Mouse (Mus musculus) forebrain, embryonic 16.5 days (tissue): ENCODE measurements around the gene BC048403. TPM values are rescaled to one million over a fixed set of nuclear protein-coding genes. Genes with fewer than 3 reads are reported as not detected.
A peak's percentile ranks its signal among the peaks of the same experiment; 100 is the strongest.

Source experiments
- ATAC-seq: fragments of 200-750 bp; cut with Nextera tagmentation; 2 replicates; pipeline ENCODE4 v1.8.0; 2017; ENCODE audit warnings: mild to moderate bottlenecking, moderate library complexity
- H3K27ac ChIP-seq: fragments of 300-500 bp; sonication (generic); 2 replicates; pipeline ENCODE4 v1.5.1; 2014; ENCODE audit warnings: low read length, control low read depth
- H3K27me3 ChIP-seq: fragments of 300-500 bp; sonication (generic); replicated peaks from 2 replicates; pipeline ENCODE4 v1.6.1; 2014; ENCODE audit warnings: low read length; ENCODE audit not compliant: control insufficient read depth, insufficient read depth
- H3K36me3 ChIP-seq: fragments of 300-500 bp; sonication (generic); 2 replicates; pipeline ENCODE4 v1.6.1; 2014; ENCODE audit not compliant: control insufficient read depth, insufficient read depth
- H3K4me1 ChIP-seq: fragments of 300-500 bp; sonication (generic); replicated peaks from 2 replicates; pipeline ENCODE4 v1.6.1; 2014; ENCODE audit warnings: low read length; ENCODE audit not compliant: control insufficient read depth, insufficient read depth
- H3K4me2 ChIP-seq: fragments of 300-500 bp; sonication (generic); 2 replicates; pipeline ENCODE4 v1.6.1; 2014; ENCODE audit warnings: mild to moderate bottlenecking, low read length, control low read depth
- H3K4me3 ChIP-seq: fragments of 300-500 bp; sonication (generic); replicated peaks from 2 replicates; pipeline ENCODE4 v1.5.1; 2014; ENCODE audit warnings: mild to moderate bottlenecking, low read length, control low read depth
- H3K9ac ChIP-seq: fragments of 300-500 bp; sonication (generic); replicated peaks from 2 replicates; pipeline ENCODE4 v1.6.1; 2014; ENCODE audit warnings: low read depth, low read length, control low read depth
- H3K9me3 ChIP-seq: fragments of 300-500 bp; sonication (generic); 2 replicates; pipeline ENCODE4 v1.6.1; 2016; ENCODE audit warnings: low read length; ENCODE audit not compliant: control insufficient read depth
- WGBS: fragments of 180-500 bp; shearing (Covaris S2); extraction: QIAGEN DNeasy Blood & Tissue Kit; methylation state at CpG from one replicate; pipeline ENCODE4 v1.1.7; 2014; 5-methylcytosine and 5-hydroxymethylcytosine counted together
- polyA plus RNA-seq: library from polyadenylated mRNA; unstranded; fragments of >200 nt; fragmentation: Nextera tagmentation; extraction: Ambion mirVana; gene quantifications from 2 replicates; pipeline ENCODE4 v1.2.1, GENCODE M21; 2015

BC048403 gene
- 3.3 TPM in 2 replicates for polyA plus RNA-seq

- peak within 1 kb of the TSS; percentile 81 for H3K4me3 ChIP-seq
- H3K27ac ChIP-seq: peak within 1 kb of the TSS; percentile 41
- H3K36me3 ChIP-seq: no peaks in the 10 kb centered on the region
- under 1% methylated on average over 66 of the region's 68 CpGs for WGBS
- peak within 1 kb of the TSS; percentile 72 for H3K9ac ChIP-seq
- peak within 1 kb of the TSS; percentile 88 for H3K4me2 ChIP-seq
- peaks cover 8% of the 10 kb centered on the region for H3K4me1 ChIP-seq
- H3K9me3 ChIP-seq: no peaks in the 10 kb centered on the region
- H3K27me3 ChIP-seq: no peaks in the 10 kb centered on the region
- peak; percentile 91 for ATAC-seq
These were observed at the start of gene BC048403 for GRCm38 (mm10) chr10:121739548-121740505. BC048403 (plus strand) TSS chr10:121739937.

- H3K4me2 ChIP-seq: no peak overlapping the region
- WGBS: 58% methylated on average over 18 of the region's 18 CpGs
- H3K27ac ChIP-seq: no peak overlapping the region
- H3K36me3 ChIP-seq: no peaks in the 10 kb centered on the region
- H3K9me3 ChIP-seq: no peaks in the 10 kb centered on the region
- no peaks in the 10 kb centered on the region for H3K27me3 ChIP-seq
- no peak overlapping the region for H3K4me3 ChIP-seq
- H3K4me1 ChIP-seq: no peaks in the 10 kb centered on the region
- no peak for ATAC-seq
- no peak overlapping the region for H3K9ac ChIP-seq
These were observed 46.7 kb upstream of the BC048403 start for GRCm38 (mm10) chr10:121692944-121693579.

GRCm38 (mm10) chr10:121694567-121694966 lies 45.2 kb upstream of the BC048403 start:
- WGBS: 87% methylated on average over 11 of the region's 11 CpGs

DNA sequence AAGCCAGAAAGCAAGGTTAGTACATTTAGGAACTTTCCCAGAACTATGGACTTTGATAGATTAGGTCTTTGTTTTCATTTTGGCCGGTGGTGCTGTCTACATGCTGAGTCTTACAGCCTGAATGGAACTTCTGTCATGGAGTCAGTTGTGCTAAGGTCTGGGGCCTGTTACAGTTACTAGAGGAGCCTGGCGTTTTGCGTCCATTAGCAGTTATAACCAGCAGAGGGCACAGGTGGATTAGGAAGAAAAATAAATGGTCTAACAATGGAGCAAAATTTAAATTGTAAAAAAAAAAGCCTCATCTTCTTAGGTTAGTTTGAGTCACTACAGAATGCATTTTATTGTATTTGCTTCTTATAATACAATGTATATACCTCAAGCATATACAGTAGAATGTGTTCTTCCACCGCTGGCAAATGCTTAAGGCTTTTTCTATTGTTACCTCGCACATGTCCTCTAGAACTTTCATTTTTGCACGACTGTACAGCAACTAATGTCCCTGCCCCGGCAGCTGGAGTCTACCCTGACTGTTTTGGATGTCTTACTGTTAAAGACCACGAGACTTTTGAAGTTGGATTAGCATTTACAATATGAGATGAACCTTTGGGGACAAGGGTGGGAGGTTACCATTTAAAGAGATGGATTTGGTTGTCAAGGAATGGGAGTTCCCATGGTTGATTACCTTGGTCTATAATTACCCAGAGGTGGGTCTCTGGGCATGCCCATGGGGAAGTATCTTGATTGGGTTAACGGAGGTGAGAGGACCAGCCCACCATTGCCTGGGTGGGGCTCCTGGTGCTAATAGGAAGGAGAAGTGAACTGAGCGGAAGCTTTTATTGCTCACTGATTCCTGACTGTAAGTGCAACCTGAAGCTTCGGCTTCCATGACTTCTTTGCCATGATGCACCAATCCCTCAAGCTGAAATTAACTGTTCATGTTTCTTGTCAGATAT lies 38.2 kb upstream of the BC048403 start:
- Histone ChIP-seq H3K9ac (no peak overlapping the region), H3K4me3 (no peak overlapping the region), H3K4me1 (no peaks in the 10 kb centered on the region), H3K27ac (no peak overlapping the region), H3K4me2 (no peak overlapping the region), H3K27me3 (no peaks in the 10 kb centered on the region), H3K36me3 (no peaks in the 10 kb centered on the region), H3K9me3 (no peaks in the 10 kb centered on the region)
- 64% methylated on average over 11 of the region's 11 CpGs for WGBS
- peak; percentile 47; the same call in 1 of the 2 replicates for ATAC-seq

More at GRCm38 (mm10) chr10:121694567-121694966, 45.2 kb upstream of the BC048403 start:
- Histone ChIP-seq H3K4me3 (no peak overlapping the region), H3K9ac (no peak overlapping the region), H3K27me3 (no peaks in the 10 kb centered on the region), H3K9me3 (no peaks in the 10 kb centered on the region), H3K4me1 (no peaks in the 10 kb centered on the region), H3K27ac (no peak overlapping the region), H3K4me2 (no peak overlapping the region), H3K36me3 (no peaks in the 10 kb centered on the region)
- no peak for ATAC-seq

DNA sequence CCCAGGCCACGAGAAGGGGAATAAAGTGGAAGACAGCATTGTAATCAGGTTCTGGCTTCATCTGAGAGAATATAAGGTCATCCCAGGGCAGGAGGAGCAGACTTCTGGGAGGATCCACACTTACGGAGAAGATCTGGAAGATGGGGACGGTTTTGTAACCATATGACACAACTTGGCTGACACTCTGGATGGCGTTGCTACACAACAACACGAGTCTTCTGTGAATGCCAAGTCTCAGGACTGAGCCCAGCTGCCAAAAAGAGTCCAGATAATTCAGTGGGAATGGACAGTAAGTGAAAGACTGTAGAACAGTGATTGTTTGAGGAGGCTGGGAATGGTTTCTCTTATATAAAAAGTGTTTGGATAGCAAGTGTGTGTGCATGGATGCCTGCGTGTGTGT lies 36.1 kb upstream of the BC048403 start:
- H3K4me3 ChIP-seq: no peak overlapping the region
- H3K4me2 ChIP-seq: no peak overlapping the region
- whole genome bisulfite sequencing: 72% methylated on average over 6 of the region's 6 CpGs
- no peaks in the 10 kb centered on the region for H3K36me3 ChIP-seq
- no peaks in the 10 kb centered on the region for H3K27me3 ChIP-seq
- H3K9me3 ChIP-seq: no peaks in the 10 kb centered on the region
- H3K9ac ChIP-seq: no peak overlapping the region
- no peaks in the 10 kb centered on the region for H3K4me1 ChIP-seq
- ATAC-seq: no peak
- no peak overlapping the region for H3K27ac ChIP-seq

DNA sequence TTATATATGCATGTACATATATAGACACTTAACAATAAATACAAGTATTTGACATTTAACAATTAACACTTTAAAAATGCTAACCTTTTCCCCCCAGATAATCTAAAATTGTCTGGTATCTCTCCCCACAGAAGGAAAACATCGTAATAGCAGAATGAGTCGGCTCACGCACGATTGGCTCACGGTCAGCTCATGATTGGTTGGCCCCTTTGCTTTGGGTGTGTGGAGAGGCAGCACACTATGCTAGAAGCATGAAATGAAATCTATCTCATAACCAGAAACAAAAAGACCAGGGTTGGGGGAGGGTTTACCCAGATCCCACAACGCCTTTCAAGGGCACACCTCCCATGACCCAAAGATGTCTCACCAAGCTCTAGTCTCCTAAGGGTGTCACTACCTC lies 34.9 kb upstream of the BC048403 start:
- WGBS: 91% methylated on average over 6 of the region's 6 CpGs
- Histone ChIP-seq H3K9ac (no peak overlapping the region), H3K36me3 (no peaks in the 10 kb centered on the region), H3K27ac (no peak overlapping the region), H3K4me2 (no peak overlapping the region), H3K4me1 (no peaks in the 10 kb centered on the region), H3K27me3 (no peaks in the 10 kb centered on the region), H3K9me3 (no peaks in the 10 kb centered on the region), H3K4me3 (no peak overlapping the region)
- no peak for ATAC-seq

GRCm38 (mm10) chr10:121705399-121706163 lies 34.2 kb upstream of the BC048403 start:
- no peak overlapping the region for H3K4me2 ChIP-seq
- WGBS: 89% methylated on average over 15 of the region's 15 CpGs
- no peaks in the 10 kb centered on the region for H3K9me3 ChIP-seq
- H3K36me3 ChIP-seq: no peaks in the 10 kb centered on the region
- ATAC-seq: no peak
- no peak overlapping the region for H3K9ac ChIP-seq
- H3K27ac ChIP-seq: no peak overlapping the region
- no peaks in the 10 kb centered on the region for H3K4me1 ChIP-seq
- no peak overlapping the region for H3K4me3 ChIP-seq
- H3K27me3 ChIP-seq: no peaks in the 10 kb centered on the region

DNA sequence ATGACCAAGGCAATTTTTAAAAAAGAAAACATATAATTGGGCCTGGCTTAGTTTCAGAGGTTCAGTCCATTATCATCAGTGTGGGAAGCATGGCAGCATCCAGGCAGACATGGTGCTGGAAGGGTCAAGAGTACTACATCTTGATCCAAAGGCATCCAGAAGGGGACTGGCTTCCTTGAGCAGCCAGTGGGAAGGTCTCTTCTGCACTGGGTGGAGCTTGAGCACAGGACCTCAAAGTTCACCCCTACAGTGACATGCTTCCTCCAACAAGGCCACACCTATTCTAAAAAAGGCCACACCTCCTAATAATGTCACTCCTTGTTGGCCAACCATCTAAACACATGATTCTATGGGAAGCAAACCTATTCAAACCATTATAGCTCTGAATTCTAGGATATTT lies 22.9 kb upstream of the BC048403 start:
- Histone ChIP-seq H3K36me3 (no peaks in the 10 kb centered on the region), H3K4me1 (no peaks in the 10 kb centered on the region), H3K27me3 (no peaks in the 10 kb centered on the region), H3K4me3 (no peak overlapping the region), H3K9me3 (no peaks in the 10 kb centered on the region; the same call in 1 of the 2 replicates), H3K27ac (no peak overlapping the region), H3K4me2 (no peak overlapping the region), H3K9ac (no peak overlapping the region)
- no peak for ATAC-seq
